Comparison of ENCODE assay signal across 8 mouse cellular contexts in the genomic region with DNA sequence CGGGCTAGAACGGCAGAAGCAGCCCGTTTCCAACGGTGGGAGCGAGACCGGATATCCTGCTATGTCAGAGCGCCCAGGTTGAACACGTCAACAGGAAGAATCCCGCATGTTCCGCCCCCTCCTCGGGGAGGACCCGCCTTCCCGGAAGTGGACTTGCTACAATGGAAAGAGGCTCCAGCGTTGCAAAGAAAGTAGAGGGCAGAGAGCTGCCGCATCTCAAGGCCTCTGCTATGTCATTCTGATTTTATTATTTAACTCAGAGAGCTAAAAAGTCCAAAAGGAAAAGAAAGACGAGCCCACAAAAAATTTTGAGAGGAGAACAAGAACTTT. TPM values are rescaled to one million over a fixed set of nuclear protein-coding genes. Genes with fewer than 3 reads are reported as not detected.
A peak's percentile ranks its signal among the peaks of the same experiment; 100 is the strongest.
DNase-seq lines count a peak whose midpoint lies in the region; ATAC-seq lines count a peak whose summit lies in the region.

A gene (minus strand): TSS at position 68 of the 330 bp plus-strand sequence.

- peak; percentile 98 for ATAC-seq in megakaryocyte progenitor cell, adult 5-6 weeks (replicated peaks; ENCODE audit: poor library complexity)

- peak; percentile 94 for DNase-seq in adipocyte (ENCODE audit: low spot score)
- DNase-seq in embryo, embryonic 10 days (ENCODE audit: low spot score), result peak; percentile 94
- peak; percentile 87 for DNase-seq in gastrocnemius, postnatal 10 days
- peak; percentile 97 for DNase-seq in induced T-regulatory cell, adult 2 months (ENCODE audit: low read depth)
- DNase-seq in left cerebral cortex, adult 9 months (ENCODE audit: low spot score in 2 of 2), result peak; percentile 75 to 94
- peak; percentile 84 for DNase-seq in right cerebral cortex, postnatal 14 days
- DNase-seq in urinary bladder, postnatal 36 days (ENCODE audit: low spot score in 2 of 2), result peak; percentile 90 to 93

RNA-seq across cellular contexts. Expression of the gene that starts here (rescaled TPM):
- total RNA-seq in gastrocnemius, postnatal 10 days (2021), result 10 to 100 TPM; 23.2 to 26.8 TPM
- 90.4 and 104 TPM in 2 replicates for total RNA-seq in megakaryocyte progenitor cell, adult 5-6 weeks (2015)
- 127 and 151 TPM in 2 replicates for total RNA-seq in megakaryocyte progenitor cell, adult 5-6 weeks (2017)

Comparison
In these comparisons a context has a peak if more than half of its experiments do, and no peak if none do; other contexts are left out.
1. Peak in every context shown above with its lines: DNase-seq and ATAC-seq.